Mouse (Mus musculus) forebrain, postnatal 0 days (tissue): Measurements from ENCODE around the gene Tgfa. TPM values are rescaled to one million over a fixed set of nuclear protein-coding genes. Genes with fewer than 3 reads are reported as not detected.
A peak's percentile ranks its signal among the peaks of the same experiment; 100 is the strongest.

ENCODE experiments used
- ATAC-seq: fragments of 200-750 bp; cut with Nextera tagmentation; 2 replicates; pipeline ENCODE4 v1.8.0; 2017; ENCODE audit warnings: mild to moderate bottlenecking, moderate library complexity
- DNase-seq: peaks from one replicate; pipeline ENCODE4 v3.0.0-alpha.2; 2015
- H3K27ac ChIP-seq: fragments of 300-500 bp; sonication (generic); 2 replicates; pipeline ENCODE4 v1.5.1; 2014; ENCODE audit warnings: low read depth, mild to moderate bottlenecking, antibody characterized with exemption, low read length, moderate library complexity, mixed read lengths
- H3K27me3 ChIP-seq: fragments of 300-500 bp; sonication (generic); 2 replicates; pipeline ENCODE4 v1.6.1; 2014; ENCODE audit warnings: mild to moderate bottlenecking, low read length, mixed read lengths; ENCODE audit not compliant: insufficient read depth
- H3K36me3 ChIP-seq: fragments of 300-500 bp; sonication (generic); 2 replicates; pipeline ENCODE4 v1.6.1; 2014; ENCODE audit warnings: mild to moderate bottlenecking, moderate library complexity; ENCODE audit not compliant: insufficient read depth
- H3K4me1 ChIP-seq: fragments of 300-500 bp; sonication (generic); 2 replicates; pipeline ENCODE4 v1.6.1; 2014; ENCODE audit warnings: antibody characterized with exemption; ENCODE audit not compliant: insufficient read depth
- H3K4me2 ChIP-seq: fragments of 300-500 bp; sonication (generic); 2 replicates; pipeline ENCODE4 v1.6.1; 2014; ENCODE audit warnings: low read depth, mild to moderate bottlenecking, moderate library complexity
- H3K4me3 ChIP-seq: fragments of 300-500 bp; sonication (generic); 2 replicates; pipeline ENCODE4 v1.5.1; 2014; ENCODE audit warnings: low read depth, low read length, mixed read lengths
- H3K9ac ChIP-seq: fragments of 300-500 bp; sonication (generic); 2 replicates; pipeline ENCODE4 v1.6.1; 2014; ENCODE audit warnings: mild to moderate bottlenecking
- H3K9me3 ChIP-seq: fragments of 300-500 bp; sonication (generic); 2 replicates; pipeline ENCODE4 v1.6.1; 2016; ENCODE audit warnings: low read length
- CTCF ChIP-seq: sonication (generic); IDR thresholded peaks from 2 replicates; pipeline ENCODE4 v1.5.1; 2016; ENCODE audit warnings: antibody characterized with exemption, control low read depth, low read depth
- WGBS: fragments of 180-500 bp; shearing (Covaris S2); extraction: QIAGEN DNeasy Blood & Tissue Kit; methylation state at CpG from one replicate; pipeline ENCODE4 v1.1.7; 2014; 5-methylcytosine and 5-hydroxymethylcytosine counted together
- polyA plus RNA-seq: library from polyadenylated mRNA; unstranded; fragments of >200 nt; fragmentation: Nextera tagmentation; extraction: Ambion mirVana; gene quantifications from 2 replicates; pipeline ENCODE4 v1.2.1, GENCODE M21; 2015
- total RNA-seq: library from RNA; depleted of rRNA; stranded (reverse); fragments of >200 nt; gene quantifications from 2 replicates; pipeline ENCODE4 v1.2.3, GENCODE M21; 2014

Tgfa gene
- total and polyA plus RNA-seq, 2 experiments from 2014 or later = 29.9 to 49.5 TPM

DNA sequence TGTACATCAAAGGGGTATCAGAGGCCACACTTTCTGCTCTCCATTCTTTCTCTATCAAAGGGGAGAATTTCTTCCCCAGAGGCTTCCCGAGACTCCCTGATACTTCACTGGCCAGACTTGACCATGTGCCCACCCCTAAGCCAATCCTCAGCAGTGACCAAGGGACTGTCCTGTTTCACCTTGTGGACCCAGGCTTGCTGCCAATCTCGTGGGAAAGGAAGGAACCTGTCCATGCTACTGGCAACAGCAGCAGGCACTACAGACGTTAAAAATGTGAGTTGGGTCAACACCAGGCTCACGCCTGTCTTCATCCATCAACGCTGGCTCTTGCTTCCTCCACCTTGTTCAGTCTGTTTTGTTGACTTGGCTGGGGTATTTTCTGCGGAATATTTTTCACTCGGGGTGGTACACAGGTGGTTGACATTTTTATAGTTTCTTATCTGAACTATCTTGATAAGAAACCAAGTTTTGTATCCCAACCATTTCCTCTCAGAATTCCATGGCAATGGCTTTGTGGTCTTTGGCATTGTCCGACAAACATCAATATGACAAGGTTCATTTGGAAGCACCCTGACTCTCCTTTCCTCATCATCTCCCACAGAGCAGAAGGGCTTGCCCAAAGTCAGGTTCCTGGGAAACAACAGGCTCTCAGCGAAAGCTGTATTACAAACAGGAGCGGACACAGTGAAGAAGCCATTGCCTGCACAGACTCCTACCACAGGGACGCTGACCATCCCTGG lies 6.1 kb upstream of the Tgfa start:
- DNase-seq = no peak

DNA sequence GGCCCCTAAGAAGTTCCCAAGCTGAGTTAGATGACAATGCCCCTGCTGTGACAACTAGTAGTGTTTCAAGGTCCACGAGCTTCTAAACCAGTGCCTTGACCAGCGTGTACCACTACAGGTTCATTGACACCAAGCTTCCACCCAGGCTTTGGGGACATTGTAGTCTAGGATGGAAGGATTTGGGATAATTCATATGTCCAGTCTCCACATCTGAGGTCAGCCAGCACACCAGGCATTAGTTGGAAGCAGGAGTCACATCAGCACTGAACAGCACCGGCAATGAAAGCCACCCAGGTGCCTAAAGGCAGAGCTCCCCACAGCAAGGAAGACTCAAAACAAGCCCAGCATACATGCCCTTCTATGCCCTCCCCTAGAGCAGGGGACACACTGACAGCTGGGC lies 4.4 kb upstream of the Tgfa start:
- no peak for TF ChIP-seq CTCF
- DNase-seq (no peak), ATAC-seq (no peak)
- no peaks in the 10 kb centered on the region for H3K4me1 ChIP-seq
- H3K9ac ChIP-seq = no peak overlapping the region
- H3K9me3 ChIP-seq = no peaks in the 10 kb centered on the region
- WGBS = 92% methylated on average over 3 of the region's 3 CpGs
- no peak overlapping the region for H3K27ac ChIP-seq
- H3K4me3 ChIP-seq = no peak overlapping the region
- H3K4me2 ChIP-seq = no peak overlapping the region
- no peaks in the 10 kb centered on the region for H3K36me3 ChIP-seq
- H3K27me3 ChIP-seq = no peaks in the 10 kb centered on the region

More for the DNA sequence above, 6.1 kb upstream of the Tgfa start:
- Histone ChIP-seq H3K4me1 (no peaks in the 10 kb centered on the region), H3K27me3 (no peaks in the 10 kb centered on the region), H3K36me3 (no peaks in the 10 kb centered on the region), H3K27ac (no peak overlapping the region), H3K4me2 (no peak overlapping the region), H3K9ac (no peak overlapping the region), H3K4me3 (no peak overlapping the region), H3K9me3 (no peaks in the 10 kb centered on the region)
- TF ChIP-seq CTCF = no peak
- 84% methylated on average over 11 of the region's 11 CpGs for WGBS
- ATAC-seq = no peak

DNA sequence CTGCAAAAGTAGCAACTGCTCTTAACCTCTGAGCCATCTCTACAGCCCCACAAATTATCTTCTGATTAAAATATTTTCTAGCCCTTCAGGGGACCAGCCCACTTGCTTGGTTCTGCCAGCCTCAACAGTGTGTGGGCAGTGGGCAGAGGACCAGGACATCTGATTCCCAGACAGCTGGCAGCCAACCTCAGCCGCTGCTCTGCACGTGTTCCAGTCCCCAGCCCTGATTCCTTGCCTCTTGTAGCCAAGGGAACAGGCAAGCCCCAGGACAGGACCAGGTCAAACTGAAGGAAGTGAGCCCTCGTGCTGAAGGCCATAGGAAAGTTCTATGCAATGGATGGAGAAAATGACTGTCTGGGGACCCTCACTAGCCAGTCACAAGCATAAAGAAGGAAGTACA lies 2.0 kb upstream of the Tgfa start:
- Histone ChIP-seq H3K27me3 (no peaks in the 10 kb centered on the region), H3K36me3 (no peaks in the 10 kb centered on the region), H3K9ac (no peak overlapping the region), H3K4me1 (no peaks in the 10 kb centered on the region), H3K4me3 (no peak overlapping the region), H3K27ac (no peak overlapping the region), H3K4me2 (no peak overlapping the region), H3K9me3 (no peaks in the 10 kb centered on the region)
- WGBS = 71% methylated on average over 3 of the region's 3 CpGs
- TF ChIP-seq CTCF = no peak
- ATAC-seq (no peak), DNase-seq (no peak)

DNA sequence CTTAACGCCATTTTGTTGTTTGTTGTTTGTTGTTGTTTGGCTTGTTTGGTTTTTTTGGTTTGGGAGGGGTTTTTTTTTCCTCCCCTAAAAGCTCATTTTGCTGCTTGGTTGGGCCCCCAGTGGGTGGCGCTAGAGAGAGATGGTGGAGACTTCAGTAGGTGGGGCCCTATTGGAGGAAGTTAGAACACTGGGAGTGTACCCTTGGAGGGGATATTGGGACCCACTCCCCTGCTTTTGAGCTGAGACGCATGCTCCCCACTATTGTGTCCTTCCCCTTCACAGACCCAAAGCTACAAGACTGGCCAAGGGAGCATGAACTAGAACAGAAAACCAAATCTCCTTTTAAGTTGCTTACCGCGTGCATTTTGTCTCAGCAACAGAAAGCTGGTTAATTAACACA lies 1.1 kb upstream of the Tgfa start:
- peak; percentile 41 for DNase-seq
- H3K4me2 ChIP-seq = no peak overlapping the region
- H3K9ac ChIP-seq = no peak overlapping the region
- 40% methylated on average over 5 of the region's 5 CpGs for WGBS
- H3K27ac ChIP-seq = no peak overlapping the region
- no peak overlapping the region for H3K4me3 ChIP-seq
- no peaks in the 10 kb centered on the region for H3K27me3 ChIP-seq
- no peaks in the 10 kb centered on the region for H3K36me3 ChIP-seq
- peak; percentile 60 for TF ChIP-seq CTCF
- no peaks in the 10 kb centered on the region for H3K4me1 ChIP-seq
- ATAC-seq = no peak
- no peaks in the 10 kb centered on the region for H3K9me3 ChIP-seq

DNA sequence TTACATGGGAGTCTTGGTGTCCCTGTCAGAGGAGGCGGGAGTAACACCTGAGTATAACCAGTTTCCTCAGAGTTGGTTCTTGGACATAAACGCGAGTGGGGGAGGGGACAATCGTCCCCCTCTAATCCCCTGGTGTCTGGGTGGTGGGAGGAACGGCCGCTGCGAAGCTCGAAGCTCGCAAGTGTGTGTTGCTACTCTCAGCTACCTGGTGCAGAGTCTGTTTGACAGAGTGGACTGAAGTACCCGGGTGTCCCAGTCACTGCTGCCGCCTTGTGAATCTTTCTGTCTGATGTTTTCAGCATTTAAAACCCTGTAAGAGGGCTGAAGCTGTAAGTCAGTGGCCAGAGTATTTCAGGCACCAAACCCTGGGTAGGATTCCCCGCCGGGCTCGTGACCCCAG lies 1.0 kb downstream of the Tgfa start:
- ATAC-seq (no peak), DNase-seq (peak; percentile 39)
- H3K9me3 ChIP-seq = no peaks in the 10 kb centered on the region
- no peak for TF ChIP-seq CTCF
- H3K4me1 ChIP-seq = no peaks in the 10 kb centered on the region
- peak overlapping the region; percentile 41 for H3K27ac ChIP-seq
- H3K4me3 ChIP-seq = peak overlapping the region; percentile 78
- H3K4me2 ChIP-seq = peak overlapping the region; percentile 92
- WGBS = 4% methylated on average over 14 of the region's 14 CpGs
- no peaks in the 10 kb centered on the region for H3K36me3 ChIP-seq
- peak overlapping the region; percentile 71 for H3K9ac ChIP-seq
- no peaks in the 10 kb centered on the region for H3K27me3 ChIP-seq

DNA sequence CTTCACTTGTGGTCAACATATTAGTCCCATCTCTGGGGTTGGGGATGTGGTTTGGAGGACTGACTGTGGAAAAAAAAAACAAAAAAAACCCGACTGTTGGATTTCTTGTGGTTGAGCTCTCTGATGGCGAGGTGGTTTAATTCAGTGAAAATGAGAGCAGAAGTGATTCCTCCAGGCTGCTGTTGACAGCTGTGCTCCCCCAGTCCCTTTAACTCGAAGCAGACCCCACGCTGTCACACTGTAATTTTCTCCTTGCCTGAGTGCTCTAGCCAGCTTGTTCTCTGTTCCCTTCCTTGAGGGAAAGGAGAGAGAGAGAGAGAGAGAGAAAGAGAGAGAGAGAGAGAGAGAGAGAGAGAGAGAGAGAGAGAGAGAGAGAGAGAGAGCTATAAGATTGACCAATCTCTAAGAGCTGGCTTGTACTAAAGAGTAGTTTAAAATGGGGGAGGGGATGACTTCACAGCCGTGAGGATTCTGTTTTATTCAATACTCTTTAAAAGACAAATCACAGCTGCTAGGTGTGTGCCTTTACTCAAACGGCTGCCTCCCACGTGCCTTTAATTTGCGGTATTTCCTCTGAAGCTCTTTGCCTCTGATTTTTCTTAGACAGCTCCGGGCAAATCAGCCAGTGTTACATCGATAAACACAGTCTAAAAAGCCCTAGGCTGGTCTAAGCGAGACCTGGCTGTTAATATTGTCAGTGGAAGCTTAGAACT lies 2.3 kb downstream of the Tgfa start:
- Histone ChIP-seq H3K36me3 (no peaks in the 10 kb centered on the region), H3K4me3 (peak overlapping the region; percentile 78), H3K4me1 (no peaks in the 10 kb centered on the region), H3K9me3 (no peaks in the 10 kb centered on the region), H3K9ac (peak overlapping the region; percentile 71; the same call in 1 of the 2 replicates), H3K4me2 (peak overlapping the region; percentile 92), H3K27ac (peak overlapping the region; percentile 22; the same call in 1 of the 2 replicates), H3K27me3 (no peaks in the 10 kb centered on the region)
- ATAC-seq = peak; percentile 47; the same call in 1 of the 2 replicates
- TF ChIP-seq CTCF = no peak
- peak; percentile 37 for DNase-seq
- 29% methylated on average over 11 of the region's 11 CpGs for WGBS

DNA sequence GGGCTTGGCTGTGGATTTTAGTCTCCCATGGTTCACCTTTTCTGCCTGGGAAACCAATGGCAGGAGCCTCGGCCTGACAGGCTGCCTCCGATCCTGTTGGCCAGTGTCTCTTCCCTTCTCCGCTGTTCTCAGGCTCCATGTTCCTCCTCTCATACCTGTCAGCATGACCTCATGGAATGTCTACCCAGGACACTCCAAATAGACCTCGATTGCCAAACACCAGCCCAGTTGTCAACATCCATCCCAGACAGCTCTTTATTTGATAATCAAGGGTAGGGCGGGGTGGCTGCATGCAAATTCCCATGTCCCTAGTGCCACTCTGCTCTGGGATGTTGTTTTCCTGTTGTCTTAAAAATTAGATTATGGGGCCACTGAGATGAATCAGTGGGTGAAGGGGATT lies 5.9 kb downstream of the Tgfa start:
- 85% methylated on average over 5 of the region's 5 CpGs for WGBS
- H3K4me2 ChIP-seq = no peak overlapping the region

More for the DNA sequence above, 5.9 kb downstream of the Tgfa start:
- Histone ChIP-seq H3K4me1 (no peaks in the 10 kb centered on the region), H3K9me3 (no peaks in the 10 kb centered on the region), H3K27me3 (no peaks in the 10 kb centered on the region), H3K36me3 (no peaks in the 10 kb centered on the region), H3K27ac (no peak overlapping the region), H3K4me3 (no peak overlapping the region), H3K9ac (no peak overlapping the region)
- no peak for TF ChIP-seq CTCF
- no peak for ATAC-seq
- DNase-seq = no peak
